Mouse (Mus musculus) cerebellum, adult 8-10 months (tissue): Measurements from ENCODE around the gene Tada2a.

Experiments used
- DNase-seq: peaks from one replicate; pipeline ENCODE4 v3.0.0; 2022

The Tada2a gene

GRCm38 (mm10) chr11:84107137-84107536 is 22.3 kb downstream of the Tada2a start:
- no peak for DNase-seq

DNA sequence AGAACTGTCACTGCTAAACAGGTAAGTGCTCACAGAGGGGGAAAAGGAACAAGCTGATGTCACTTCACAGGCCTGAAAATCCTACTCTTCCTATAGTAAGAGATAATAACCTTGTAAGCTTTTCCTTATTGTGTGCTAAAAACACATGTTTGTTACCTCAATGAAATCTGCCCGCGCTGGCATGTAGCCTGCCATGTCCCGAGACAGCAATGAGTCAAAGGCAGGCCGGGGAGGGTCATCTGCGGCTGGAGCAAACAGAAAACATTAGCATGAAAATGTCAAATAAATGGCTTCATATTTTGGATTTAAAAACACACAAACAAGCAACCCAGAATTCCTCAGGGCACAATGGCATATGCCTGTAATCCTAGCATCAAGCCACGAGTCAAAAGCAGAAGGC is 25.4 kb downstream of the Tada2a start:
- no peak for DNase-seq

DNA sequence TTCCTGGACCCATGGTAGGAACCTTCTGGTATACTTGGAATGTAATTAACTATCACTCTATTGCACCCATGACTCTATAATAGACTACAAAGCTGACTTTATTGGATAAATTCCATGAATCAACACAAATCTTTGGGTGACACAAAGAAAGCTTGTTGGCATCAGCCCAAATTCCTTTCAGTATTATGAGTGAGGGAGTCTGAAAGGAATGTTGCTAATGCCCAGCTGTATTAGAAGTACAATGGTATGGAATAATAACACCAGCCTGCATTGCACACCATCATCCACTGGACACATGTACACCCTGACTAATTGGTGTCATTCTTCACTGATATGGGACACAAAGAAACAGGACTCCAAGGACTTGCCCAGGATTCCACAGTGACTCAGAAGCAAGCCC is 28.2 kb downstream of the Tada2a start:
- DNase-seq = no peak

DNA sequence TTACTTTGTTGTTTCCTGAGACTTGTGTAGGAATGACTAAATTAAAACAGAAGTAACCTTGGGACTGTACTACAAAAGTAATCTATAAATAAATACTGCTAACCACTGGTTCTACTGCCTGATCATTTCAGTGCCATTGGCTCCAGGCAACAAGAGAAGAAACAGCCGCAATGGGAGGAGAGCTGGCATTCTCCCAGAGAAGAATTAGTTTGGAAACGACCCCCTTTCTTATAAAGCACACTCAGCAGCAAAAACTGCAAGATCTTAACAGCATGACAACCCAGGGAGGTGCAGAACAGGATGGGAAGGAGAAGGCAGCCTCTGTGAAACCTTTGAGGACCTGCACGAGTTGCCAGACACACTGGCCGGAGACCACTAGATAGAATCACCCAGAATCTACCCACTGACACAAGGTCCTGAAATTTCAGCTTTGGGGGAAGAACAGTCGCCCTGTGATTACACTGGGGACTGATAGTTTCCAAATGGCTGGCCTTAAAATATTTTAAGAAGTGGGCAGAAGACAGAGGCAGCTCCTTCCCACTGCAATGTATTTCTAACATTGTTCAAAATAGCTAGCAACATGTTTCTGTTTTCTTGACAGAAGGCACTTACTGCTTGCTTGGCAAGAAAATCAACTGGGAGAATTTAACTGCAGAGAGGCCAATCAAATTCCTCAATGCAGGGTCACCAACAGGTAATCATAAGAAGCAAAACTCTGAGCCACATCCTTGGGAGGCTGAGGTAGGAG is 32.0 kb downstream of the Tada2a start:
- no peak for DNase-seq

DNA sequence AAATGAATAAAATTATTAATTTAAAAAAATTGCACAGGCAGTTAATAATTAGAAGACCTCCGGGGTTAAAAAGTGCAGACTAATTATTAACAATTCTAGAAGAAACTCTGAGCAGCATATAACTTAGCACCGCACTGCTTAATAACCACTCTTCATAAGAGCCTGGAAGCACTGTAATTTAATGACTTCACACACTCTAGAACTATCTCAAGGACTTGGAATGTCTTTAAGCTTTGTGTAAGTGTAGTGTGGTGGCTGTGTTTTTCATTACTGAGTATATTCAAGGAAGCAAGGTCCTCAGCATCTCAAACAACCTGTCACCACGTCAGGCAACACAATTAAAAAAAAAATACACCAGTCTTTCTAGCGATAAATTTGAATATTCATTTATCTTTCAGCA is 34.3 kb downstream of the Tada2a start:
- no peak for DNase-seq

- no peak for DNase-seq
Measured at GRCm38 (mm10) chr11:84090572-84090971, 38.8 kb downstream of the Tada2a start.

- DNase-seq = no peak
Measured at GRCm38 (mm10) chr11:84081901-84082300, 47.5 kb downstream of the Tada2a start.

GRCm38 (mm10) chr11:84080327-84080726 is 49.1 kb downstream of the Tada2a start:
- no peak for DNase-seq

DNA sequence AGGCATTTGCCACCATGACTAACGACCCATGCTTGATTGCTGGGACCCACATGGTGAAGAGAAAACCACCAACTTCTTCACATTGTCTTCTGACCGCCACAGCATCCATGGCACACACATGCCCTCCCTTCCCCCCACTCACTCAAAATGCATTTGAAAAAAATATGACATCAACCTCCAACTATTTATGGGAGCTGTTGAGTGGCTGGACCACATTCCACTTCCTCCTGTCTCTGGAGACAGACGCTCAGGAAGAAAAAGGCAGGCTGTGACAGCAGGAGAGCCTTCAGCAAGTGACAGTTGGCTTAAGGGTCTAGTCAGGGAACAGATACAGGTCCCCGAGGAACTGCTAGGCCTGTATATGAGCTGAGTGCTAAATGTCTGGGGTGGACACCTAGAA is 49.5 kb downstream of the Tada2a start:
- DNase-seq = no peak

DNA sequence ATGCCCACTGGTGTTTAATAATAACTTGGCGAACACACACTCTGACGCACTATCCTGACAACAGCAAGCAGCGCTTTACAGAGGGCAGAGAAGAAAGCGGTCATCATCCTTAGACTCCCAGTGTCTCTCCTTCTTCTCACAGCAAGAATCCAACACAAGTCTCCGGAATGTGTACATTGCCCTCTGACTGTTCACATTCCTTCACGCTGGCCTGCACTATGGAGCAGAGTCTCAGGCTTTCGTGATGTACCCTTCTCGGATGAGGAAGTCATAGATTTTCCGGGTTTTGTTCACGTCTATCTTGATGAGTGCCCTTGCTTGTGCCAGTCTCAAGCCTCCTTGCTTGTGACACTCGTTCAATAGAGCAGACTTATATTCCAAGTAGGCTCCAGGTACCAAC is 50.0 kb downstream of the Tada2a start:
- DNase-seq = no peak

GRCm38 (mm10) chr11:84078601-84079000 is 50.8 kb downstream of the Tada2a start:
- no peak for DNase-seq

GRCm38 (mm10) chr11:84077008-84077407 is 52.4 kb downstream of the Tada2a start:
- no peak for DNase-seq

DNA sequence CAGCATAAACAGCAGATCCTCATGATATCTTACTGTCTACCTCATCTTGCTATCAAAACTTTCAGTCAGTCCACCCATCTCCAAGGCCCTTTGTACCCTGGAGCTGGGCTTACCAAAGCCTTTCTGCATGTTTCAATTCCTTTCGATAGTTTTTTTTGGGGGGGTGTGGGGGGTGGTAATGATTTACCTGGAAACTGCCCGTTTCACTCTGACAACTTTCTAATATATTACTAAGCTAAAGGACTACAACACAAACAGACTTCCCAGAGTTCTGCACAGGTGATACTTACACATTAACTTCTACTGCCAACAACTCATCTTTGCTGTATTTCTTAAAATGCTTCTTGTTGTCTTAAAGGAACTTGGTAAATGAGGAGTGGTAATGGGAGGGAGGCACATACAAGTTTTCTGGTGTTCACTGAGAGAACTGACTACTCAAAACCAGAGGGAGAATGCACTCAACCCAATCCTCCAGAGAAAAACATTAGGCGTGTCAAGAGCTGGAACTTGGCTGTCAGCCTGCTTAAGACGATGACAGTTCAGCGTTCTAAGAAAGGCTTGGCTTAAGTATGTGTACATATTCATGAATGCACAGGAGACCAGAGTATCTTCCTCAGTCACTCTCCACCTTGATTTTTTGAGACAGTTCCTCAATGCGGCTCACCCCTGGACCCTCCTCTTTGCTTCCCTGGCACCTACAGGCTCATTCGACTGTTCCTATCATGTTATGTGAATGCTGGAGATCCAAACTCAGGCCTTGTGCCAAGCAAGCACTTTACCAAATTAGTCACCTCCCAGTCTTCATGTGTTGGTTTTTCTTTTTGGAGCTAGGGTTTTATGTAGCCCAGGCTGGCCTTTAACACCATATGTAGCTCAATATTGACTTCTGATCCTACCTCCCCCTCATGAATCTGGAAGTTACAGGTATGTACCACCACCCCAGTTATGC is 55.3 kb downstream of the Tada2a start:
- no peak for DNase-seq

- DNase-seq = no peak
Measured at GRCm38 (mm10) chr11:84072904-84073651, 56.3 kb downstream of the Tada2a start.

- no peak for DNase-seq
Measured at GRCm38 (mm10) chr11:84069034-84069370, 60.4 kb downstream of the Tada2a start, which contains the start of gene Dusp14. Gene Dusp14, minus strand, starts transcription at chr11:84069261.

- peak; percentile 73 for DNase-seq
Measured at GRCm38 (mm10) chr11:84068191-84069033, 61.0 kb downstream of the Tada2a start.

DNA sequence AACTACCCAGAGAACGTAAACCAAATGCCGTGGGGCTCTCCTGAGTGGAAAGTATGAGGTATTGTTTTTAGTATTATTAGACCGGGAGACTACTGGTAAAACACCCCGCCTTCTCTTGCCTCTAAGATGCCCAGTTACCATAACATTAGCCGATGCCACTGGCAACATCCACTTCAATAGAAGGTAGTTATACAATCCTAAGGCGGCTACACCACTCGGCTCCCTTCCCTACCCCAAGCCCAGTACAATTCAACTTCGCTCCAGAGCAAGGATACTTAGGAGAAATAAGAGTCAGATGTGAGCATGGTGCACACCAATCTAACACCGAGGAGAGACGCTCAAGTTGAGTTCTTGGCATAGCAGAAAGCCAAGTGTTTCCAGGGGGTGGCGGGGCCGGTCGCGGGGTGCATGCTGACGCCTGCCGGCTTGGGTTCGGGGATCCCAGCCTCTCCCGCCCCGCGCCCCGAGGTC is 61.6 kb downstream of the Tada2a start:
- peak; percentile 59 for DNase-seq

- DNase-seq = peak; percentile 81
Measured at GRCm38 (mm10) chr11:84066927-84067645, 62.3 kb downstream of the Tada2a start.

- peak; percentile 53 for DNase-seq
Measured at GRCm38 (mm10) chr11:84066071-84066481, 63.3 kb downstream of the Tada2a start.

DNA sequence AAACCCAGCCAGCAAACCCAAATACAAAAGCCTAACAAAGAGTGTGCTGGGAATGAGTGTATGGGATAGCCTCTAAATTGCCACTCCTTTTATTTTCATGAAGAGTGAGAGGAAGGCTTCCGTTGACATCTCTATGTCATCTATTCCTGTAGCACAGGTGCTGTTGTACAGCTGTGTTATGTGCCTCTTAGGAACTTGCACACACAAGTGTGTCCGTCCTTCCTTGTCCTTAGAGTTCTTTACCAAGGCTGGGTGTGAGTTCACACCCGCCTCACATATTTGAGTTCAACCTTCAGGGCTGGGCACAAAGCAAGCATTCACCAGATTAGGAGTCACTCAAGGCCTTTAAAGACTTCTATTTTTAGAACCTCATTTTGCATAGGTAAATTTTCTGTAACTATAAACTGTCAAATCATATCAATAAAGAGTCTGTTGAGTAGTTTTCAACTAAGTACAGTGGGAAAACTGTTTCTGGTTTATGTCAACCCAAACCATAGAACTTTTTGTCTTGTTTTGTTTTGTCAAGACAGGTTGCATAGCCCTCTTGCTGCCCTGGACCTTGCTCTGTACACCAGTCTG is 65.7 kb downstream of the Tada2a start:
- DNase-seq = no peak

DNA sequence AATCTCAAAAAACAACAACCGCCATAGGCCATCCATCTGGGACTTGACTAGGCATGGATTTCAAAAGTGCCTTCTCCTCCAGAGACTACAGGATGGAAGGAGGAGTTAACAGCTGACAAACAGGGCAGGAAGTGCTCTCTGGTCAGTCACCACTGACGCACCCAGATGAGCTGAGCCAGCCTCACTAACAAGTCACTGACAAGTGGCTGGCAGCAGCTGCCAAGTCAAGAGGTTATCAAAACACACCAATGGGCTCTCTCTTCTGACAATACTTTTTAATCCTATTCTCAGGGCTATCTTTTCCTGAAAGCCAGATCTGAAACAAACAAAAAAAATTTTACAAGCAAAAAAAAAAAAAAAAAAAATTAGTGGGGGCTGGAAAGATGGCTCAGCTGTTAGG is 66.6 kb downstream of the Tada2a start:
- DNase-seq = no peak
